Mouse (Mus musculus): ENCODE results near the gene Slc4a11. TPM values are rescaled to one million over a fixed set of nuclear protein-coding genes. Genes with fewer than 3 reads are reported as not detected.
A peak's percentile ranks its signal among the peaks of the same experiment; 100 is the strongest.

Slc4a11 gene
- polyA plus RNA-seq, 1 experiment from 2014 or later, result 0.57 TPM

DNA sequence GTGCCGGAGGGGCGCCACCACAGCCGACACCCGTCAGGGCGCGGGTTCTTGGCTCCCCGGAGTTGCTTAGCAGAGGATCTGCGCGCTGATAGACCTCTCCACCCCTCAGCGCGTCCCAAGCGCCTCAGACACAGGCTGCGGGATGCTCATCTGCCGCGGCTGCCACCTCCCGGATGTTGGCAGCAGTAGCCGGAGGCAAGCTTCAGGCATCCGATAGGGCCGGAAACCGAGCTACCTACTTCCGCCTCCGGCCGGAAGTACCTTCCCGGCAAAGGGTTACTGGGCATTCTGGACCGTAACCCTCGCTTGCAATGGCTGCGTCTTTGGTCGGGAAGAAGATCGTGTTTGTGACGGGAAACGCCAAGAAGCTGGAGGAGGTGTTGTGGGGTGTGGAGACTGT is 29.8 kb downstream of the Slc4a11 start, which contains the start of gene Itpa:
TSS of gene Itpa (plus strand) at position 52 of the 400 bp plus-strand sequence.
- WGBS, result 1% methylated on average over 31 of the region's 31 CpGs
- H3K27ac ChIP-seq (replicated peaks; ENCODE audit: low read depth, low read length), result 0 out of 2 replicates have a peak within 1 kb of the TSS, but pooled peaks have one; percentile 3
- H3K36me3 ChIP-seq (ENCODE audit: control insufficient read depth, insufficient read depth, low read length), result no peaks in the 10 kb centered on the region
- peak within 1 kb of the TSS; percentile 72 for H3K4me3 ChIP-seq (ENCODE audit: low read depth, low read length)
- DNase-seq (ENCODE audit: low spot score) (peak; percentile 88), ATAC-seq (ENCODE audit: insufficient number of reproducible peaks, low FRiP score, low TSS enrichment, low read depth) (peak; percentile 48; the same call in 1 of the 2 replicates)
- peaks cover 15% of the 10 kb centered on the region; the same call in 1 of the 2 replicates for H3K4me1 ChIP-seq (ENCODE audit: control insufficient read depth, insufficient read depth, low read length)
- no peaks in the 10 kb centered on the region for H3K27me3 ChIP-seq (ENCODE audit: control insufficient read depth, insufficient read depth, low read length)
- H3K4me2 ChIP-seq (ENCODE audit: low read depth, severe bottlenecking), result peak within 1 kb of the TSS; percentile 82
- no peaks in the 10 kb centered on the region for H3K9me3 ChIP-seq (ENCODE audit: control insufficient read depth, low read length)
- peak within 1 kb of the TSS; percentile 80 for H3K9ac ChIP-seq (ENCODE audit: low read length)

DNA sequence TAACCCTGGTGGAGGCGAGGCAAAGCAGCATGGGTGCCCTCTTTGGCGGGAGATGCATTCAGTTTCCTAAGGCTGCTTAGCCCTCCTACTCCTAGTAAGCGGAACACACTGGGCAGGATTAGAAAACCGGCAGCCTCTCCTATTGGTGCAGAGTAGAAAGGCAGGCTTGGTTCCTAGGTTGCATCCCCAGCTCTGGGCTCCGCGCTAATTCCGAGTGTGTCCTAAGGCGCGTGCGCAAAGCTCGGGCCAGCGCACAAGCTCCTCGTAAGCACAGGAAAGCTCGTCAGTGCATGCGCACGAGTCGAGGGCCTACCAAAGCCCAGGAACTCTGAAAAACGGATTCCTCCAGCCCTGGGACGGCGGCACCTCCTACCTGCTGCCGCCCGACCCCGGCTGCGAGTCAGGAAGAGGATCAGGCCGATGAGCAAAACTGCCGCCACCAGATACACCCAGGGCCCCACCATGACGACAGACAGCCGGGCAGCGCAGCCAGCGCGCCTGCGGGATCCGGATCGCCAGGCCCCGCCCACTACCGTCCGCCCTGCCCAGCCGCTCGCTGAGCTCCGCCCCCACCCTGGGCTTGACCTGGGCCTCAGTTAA is 33.1 kb downstream of the Slc4a11 start, which contains the start of gene Ddrgk1:
TSS of gene Ddrgk1 (minus strand) at position 558 of the 600 bp plus-strand sequence.
- Histone ChIP-seq H3K27me3 (ENCODE audit: control insufficient read depth, insufficient read depth, low read length) (no peaks in the 10 kb centered on the region), H3K27ac (replicated peaks; ENCODE audit: low read depth, low read length) (peak within 1 kb of the TSS; percentile 95), H3K4me2 (ENCODE audit: low read depth, severe bottlenecking) (peak within 1 kb of the TSS; percentile 71), H3K9ac (ENCODE audit: low read length) (peak within 1 kb of the TSS; percentile 90), H3K36me3 (ENCODE audit: control insufficient read depth, insufficient read depth, low read length) (no peaks in the 10 kb centered on the region; the same call in 1 of the 2 replicates), H3K9me3 (ENCODE audit: control insufficient read depth, low read length) (no peaks in the 10 kb centered on the region), H3K4me3 (ENCODE audit: low read depth, low read length) (peak within 1 kb of the TSS; percentile 55), H3K4me1 (ENCODE audit: control insufficient read depth, insufficient read depth, low read length) (peaks cover 15% of the 10 kb centered on the region; the same call in 1 of the 2 replicates)
- under 1% methylated on average over 40 of the region's 40 CpGs for WGBS
- ATAC-seq (ENCODE audit: insufficient number of reproducible peaks, low FRiP score, low TSS enrichment, low read depth), result peak; percentile 94
- peak; percentile 91 for DNase-seq (ENCODE audit: low spot score)

DNA sequence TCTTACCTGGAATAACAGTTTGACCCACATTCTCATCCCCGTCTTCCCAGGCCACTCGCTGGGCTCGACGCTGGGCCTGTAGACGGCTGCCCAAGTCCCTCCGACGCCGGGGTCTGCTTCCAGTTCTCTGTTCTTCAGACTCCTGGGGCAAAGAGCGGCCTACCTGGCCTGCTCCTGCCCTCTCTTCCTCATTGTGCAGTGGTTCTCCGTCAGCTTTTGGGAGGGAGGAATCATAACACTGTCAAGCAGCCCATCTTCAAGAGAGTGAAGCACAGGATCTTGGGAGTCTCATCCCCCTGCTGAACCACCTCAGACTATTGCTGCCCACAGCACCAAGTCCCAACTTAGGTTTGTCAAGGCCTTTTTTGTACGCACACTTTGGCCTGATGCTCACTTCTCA is 34.0 kb downstream of the Slc4a11 start:
- no peaks in the 10 kb centered on the region; the same call in 1 of the 2 replicates for H3K36me3 ChIP-seq (ENCODE audit: control insufficient read depth, insufficient read depth, low read length)
- no peak overlapping the region for H3K27ac ChIP-seq (replicated peaks; ENCODE audit: low read depth, low read length)
- WGBS, result 94% methylated on average over 11 of the region's 11 CpGs
- H3K27me3 ChIP-seq (ENCODE audit: control insufficient read depth, insufficient read depth, low read length), result no peaks in the 10 kb centered on the region
- H3K9me3 ChIP-seq (ENCODE audit: control insufficient read depth, low read length), result no peaks in the 10 kb centered on the region
- peaks cover 13% of the 10 kb centered on the region; the same call in 1 of the 2 replicates for H3K4me1 ChIP-seq (ENCODE audit: control insufficient read depth, insufficient read depth, low read length)
- H3K4me2 ChIP-seq (ENCODE audit: low read depth, severe bottlenecking), result peak overlapping the region; percentile 71
- no peak overlapping the region; the same call in 1 of the 2 replicates for H3K4me3 ChIP-seq (ENCODE audit: low read depth, low read length)
- H3K9ac ChIP-seq (ENCODE audit: low read length), result peak overlapping the region; percentile 90; the same call in 1 of the 2 replicates
- no peak for ATAC-seq (ENCODE audit: insufficient number of reproducible peaks, low FRiP score, low TSS enrichment, low read depth)
- DNase-seq (ENCODE audit: low spot score), result no peak

DNA sequence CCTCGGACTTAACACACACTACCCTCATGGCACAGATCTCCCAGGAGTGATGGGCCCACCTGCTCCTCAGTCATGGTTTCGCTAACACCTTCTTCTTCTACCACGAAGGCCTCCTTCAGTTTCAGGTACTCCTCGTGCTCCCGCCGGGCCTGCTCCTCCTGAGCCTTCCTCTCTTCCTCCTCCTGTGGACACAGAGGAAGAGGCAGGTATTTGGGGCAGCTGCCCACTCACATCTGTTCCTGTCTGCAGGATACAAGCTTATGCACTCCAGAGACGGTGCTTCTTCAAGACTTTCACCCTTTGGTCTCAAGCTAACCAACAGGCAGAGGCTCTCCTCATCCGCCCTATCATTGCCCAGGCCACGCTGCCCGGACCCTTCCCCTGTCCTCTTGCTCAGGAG is 38.8 kb downstream of the Slc4a11 start:
- no peaks in the 10 kb centered on the region for H3K9me3 ChIP-seq (ENCODE audit: control insufficient read depth, low read length)
- H3K4me3 ChIP-seq (ENCODE audit: low read depth, low read length), result no peak overlapping the region
- peaks cover 14% of the 10 kb centered on the region; the same call in 1 of the 2 replicates for H3K36me3 ChIP-seq (ENCODE audit: control insufficient read depth, insufficient read depth, low read length)
- ATAC-seq (ENCODE audit: insufficient number of reproducible peaks, low FRiP score, low TSS enrichment, low read depth), result no peak
- 95% methylated on average over 10 of the region's 10 CpGs for WGBS
- peaks cover 4% of the 10 kb centered on the region; the same call in 1 of the 2 replicates for H3K4me1 ChIP-seq (ENCODE audit: control insufficient read depth, insufficient read depth, low read length)
- no peaks in the 10 kb centered on the region for H3K27me3 ChIP-seq (ENCODE audit: control insufficient read depth, insufficient read depth, low read length)
- no peak for DNase-seq (ENCODE audit: low spot score)
- no peak overlapping the region for H3K9ac ChIP-seq (ENCODE audit: low read length)
- H3K27ac ChIP-seq (replicated peaks; ENCODE audit: low read depth, low read length), result no peak overlapping the region
- H3K4me2 ChIP-seq (ENCODE audit: low read depth, severe bottlenecking), result no peak overlapping the region

DNA sequence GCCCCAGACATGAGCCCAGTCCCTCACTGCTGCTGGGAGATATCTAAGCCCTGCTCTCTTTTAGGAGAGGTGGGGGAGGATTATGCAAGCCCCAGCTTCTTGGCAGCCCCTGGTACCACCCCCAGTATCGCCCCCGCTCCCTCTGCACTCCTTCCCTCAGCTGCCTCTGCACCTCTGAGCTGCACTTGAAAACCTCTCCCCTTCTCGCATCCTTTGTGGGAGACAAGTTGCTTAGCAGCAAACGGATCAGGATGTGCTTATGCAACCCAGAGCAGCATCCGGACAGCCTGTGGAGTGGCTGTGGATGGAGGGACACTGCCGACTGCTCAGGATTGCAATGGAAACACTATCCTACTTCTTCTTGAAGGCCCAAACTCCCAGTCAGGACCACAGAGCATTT is 39.8 kb downstream of the Slc4a11 start:
- Histone ChIP-seq H3K4me1 (ENCODE audit: control insufficient read depth, insufficient read depth, low read length) (no peaks in the 10 kb centered on the region), H3K4me3 (ENCODE audit: low read depth, low read length) (no peak overlapping the region), H3K4me2 (ENCODE audit: low read depth, severe bottlenecking) (no peak overlapping the region), H3K36me3 (ENCODE audit: control insufficient read depth, insufficient read depth, low read length) (peaks cover 14% of the 10 kb centered on the region; the same call in 1 of the 2 replicates), H3K9me3 (ENCODE audit: control insufficient read depth, low read length) (no peaks in the 10 kb centered on the region), H3K9ac (ENCODE audit: low read length) (no peak overlapping the region), H3K27ac (replicated peaks; ENCODE audit: low read depth, low read length) (no peak overlapping the region), H3K27me3 (ENCODE audit: control insufficient read depth, insufficient read depth, low read length) (no peaks in the 10 kb centered on the region)
- no peak for ATAC-seq (ENCODE audit: insufficient number of reproducible peaks, low FRiP score, low TSS enrichment, low read depth)
- no peak for DNase-seq (ENCODE audit: low spot score)
- WGBS, result 86% methylated on average over 6 of the region's 6 CpGs

DNA sequence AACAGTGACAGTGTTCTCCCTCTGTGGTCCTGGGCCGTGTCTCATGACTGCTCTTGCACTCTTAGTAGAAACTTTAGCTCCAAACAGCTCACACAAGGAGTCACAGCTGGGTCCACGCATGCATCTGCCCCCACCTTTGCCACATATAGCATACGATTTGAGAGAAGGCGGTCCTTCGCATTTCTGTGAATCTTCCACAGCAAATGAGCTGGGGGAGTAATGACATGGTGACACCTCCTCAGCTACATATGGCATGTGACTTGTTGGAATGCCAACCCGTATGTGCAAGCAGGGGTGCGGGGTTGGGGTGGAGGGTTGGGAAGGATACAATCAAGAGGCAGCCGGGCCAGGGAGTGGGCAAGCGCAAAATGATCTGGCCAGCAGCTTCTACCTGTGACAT is 40.8 kb downstream of the Slc4a11 start:
- Histone ChIP-seq H3K4me3 (ENCODE audit: low read depth, low read length) (no peak overlapping the region), H3K27ac (replicated peaks; ENCODE audit: low read depth, low read length) (no peak overlapping the region), H3K36me3 (ENCODE audit: control insufficient read depth, insufficient read depth, low read length) (peaks cover 17% of the 10 kb centered on the region; the same call in 1 of the 2 replicates), H3K4me1 (ENCODE audit: control insufficient read depth, insufficient read depth, low read length) (no peaks in the 10 kb centered on the region), H3K4me2 (ENCODE audit: low read depth, severe bottlenecking) (no peak overlapping the region), H3K9me3 (ENCODE audit: control insufficient read depth, low read length) (no peaks in the 10 kb centered on the region), H3K9ac (ENCODE audit: low read length) (no peak overlapping the region), H3K27me3 (ENCODE audit: control insufficient read depth, insufficient read depth, low read length) (no peaks in the 10 kb centered on the region)
- WGBS, result 94% methylated on average over 9 of the region's 9 CpGs
- DNase-seq (ENCODE audit: low spot score) (no peak), ATAC-seq (ENCODE audit: insufficient number of reproducible peaks, low FRiP score, low TSS enrichment, low read depth) (no peak)

DNA sequence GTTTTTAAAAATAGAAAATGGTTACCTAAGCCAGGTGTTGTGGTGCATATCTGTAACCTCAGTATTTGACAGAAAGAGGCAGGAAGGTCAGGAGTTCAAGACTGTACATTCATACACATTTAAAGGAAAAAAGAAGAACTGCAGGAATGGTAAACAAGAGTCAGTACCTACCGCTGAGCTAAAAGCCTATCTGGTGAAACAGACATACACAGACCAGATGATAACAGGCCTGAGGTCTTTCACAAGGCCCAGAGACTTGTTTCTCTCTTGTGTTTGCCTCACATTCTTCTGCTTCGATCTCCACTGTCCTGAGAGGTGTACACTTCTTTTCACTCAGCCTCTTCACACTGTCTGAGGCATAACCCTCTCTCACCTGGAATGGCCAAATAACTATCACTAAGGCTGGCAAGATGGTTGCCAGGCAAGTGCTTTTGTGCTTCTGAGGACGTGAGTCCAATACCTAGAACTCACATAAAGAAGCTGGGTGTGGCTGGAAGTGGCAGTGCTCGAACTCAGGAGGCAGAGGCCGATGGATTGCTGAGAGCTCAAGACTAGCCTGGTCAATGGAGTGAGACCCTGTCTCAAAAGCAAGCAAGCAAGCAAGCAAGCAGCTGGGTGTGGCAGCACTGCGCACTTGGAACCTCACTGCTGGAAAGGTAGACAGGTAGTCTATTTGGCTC is 41.5 kb downstream of the Slc4a11 start:
- H3K4me1 ChIP-seq (ENCODE audit: control insufficient read depth, insufficient read depth, low read length), result no peaks in the 10 kb centered on the region
- H3K4me3 ChIP-seq (ENCODE audit: low read depth, low read length), result no peak overlapping the region
- no peaks in the 10 kb centered on the region for H3K9me3 ChIP-seq (ENCODE audit: control insufficient read depth, low read length)
- H3K27me3 ChIP-seq (ENCODE audit: control insufficient read depth, insufficient read depth, low read length), result no peaks in the 10 kb centered on the region
- H3K9ac ChIP-seq (ENCODE audit: low read length), result no peak overlapping the region
- WGBS, result 92% methylated on average over 6 of the region's 6 CpGs
- H3K4me2 ChIP-seq (ENCODE audit: low read depth, severe bottlenecking), result no peak overlapping the region
- no peak for ATAC-seq (ENCODE audit: insufficient number of reproducible peaks, low FRiP score, low TSS enrichment, low read depth)
- no peak overlapping the region for H3K27ac ChIP-seq (replicated peaks; ENCODE audit: low read depth, low read length)
- DNase-seq (ENCODE audit: low spot score), result no peak
- peaks cover 17% of the 10 kb centered on the region; the same call in 1 of the 2 replicates for H3K36me3 ChIP-seq (ENCODE audit: control insufficient read depth, insufficient read depth, low read length)

DNA sequence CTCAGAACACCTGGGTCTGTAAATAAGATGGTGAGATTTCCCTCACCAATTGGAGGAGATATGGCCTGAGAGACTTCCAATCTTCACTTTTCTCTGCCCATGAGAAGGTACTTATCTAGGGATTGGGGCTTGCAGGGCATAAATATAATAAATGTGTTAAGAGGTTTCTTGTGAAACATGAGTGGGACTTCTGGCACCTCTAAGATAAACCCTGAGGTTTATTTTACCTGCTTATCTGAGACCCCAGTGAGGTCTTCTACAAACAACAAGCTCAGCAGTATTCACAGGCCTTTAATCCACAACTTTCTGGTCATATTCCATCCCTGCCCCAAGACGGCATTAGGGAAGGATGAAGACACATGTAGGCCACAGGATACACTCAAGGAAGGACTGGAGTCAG is 43.6 kb downstream of the Slc4a11 start:
- 85% methylated on average over 1 of the region's 1 CpGs for WGBS
- Histone ChIP-seq H3K4me3 (ENCODE audit: low read depth, low read length) (no peak overlapping the region), H3K36me3 (ENCODE audit: control insufficient read depth, insufficient read depth, low read length) (peaks cover 17% of the 10 kb centered on the region; the same call in 1 of the 2 replicates), H3K4me1 (ENCODE audit: control insufficient read depth, insufficient read depth, low read length) (no peaks in the 10 kb centered on the region), H3K9me3 (ENCODE audit: control insufficient read depth, low read length) (no peaks in the 10 kb centered on the region), H3K27me3 (ENCODE audit: control insufficient read depth, insufficient read depth, low read length) (no peaks in the 10 kb centered on the region), H3K4me2 (ENCODE audit: low read depth, severe bottlenecking) (no peak overlapping the region), H3K27ac (replicated peaks; ENCODE audit: low read depth, low read length) (no peak overlapping the region), H3K9ac (ENCODE audit: low read length) (no peak overlapping the region)
- DNase-seq (ENCODE audit: low spot score) (no peak), ATAC-seq (ENCODE audit: insufficient number of reproducible peaks, low FRiP score, low TSS enrichment, low read depth) (no peak)
